Mouse (Mus musculus) limb, embryonic 12.5 days (tissue): ENCODE results near the gene Chchd3. TPM values are rescaled to one million over a fixed set of nuclear protein-coding genes. Genes with fewer than 3 reads are reported as not detected.

Experiments used
- ATAC-seq: fragments of 200-750 bp; cut with Nextera tagmentation; 2 replicates; pipeline ENCODE4 v1.8.0; 2017; ENCODE audit warnings: low read depth, moderate TSS enrichment; ENCODE audit not compliant: insufficient number of reproducible peaks, insufficient read depth, low FRiP score, low TSS enrichment
- H3K27ac ChIP-seq: fragments of 300-500 bp; sonication (generic); 2 replicates; pipeline ENCODE4 v1.5.1; 2016; ENCODE audit warnings: mild to moderate bottlenecking, moderate library complexity
- H3K27me3 ChIP-seq: fragments of 300-500 bp; sonication (generic); 2 replicates; pipeline ENCODE4 v1.6.1; 2016; ENCODE audit warnings: mild to moderate bottlenecking, moderate library complexity
- H3K36me3 ChIP-seq: fragments of 300-500 bp; sonication (generic); 2 replicates; pipeline ENCODE4 v1.6.1; 2016; ENCODE audit warnings: mild to moderate bottlenecking, moderate library complexity
- H3K4me1 ChIP-seq: fragments of 300-500 bp; sonication (generic); replicated peaks from 2 replicates; pipeline ENCODE4 v1.6.1; 2016
- H3K4me2 ChIP-seq: fragments of 300-500 bp; sonication (generic); 2 replicates; pipeline ENCODE4 v1.6.1; 2016; ENCODE audit warnings: mild to moderate bottlenecking, moderate library complexity
- H3K4me3 ChIP-seq: fragments of 300-500 bp; sonication (generic); replicated peaks from 2 replicates; pipeline ENCODE4 v1.5.1; 2016; ENCODE audit warnings: mild to moderate bottlenecking
- H3K9ac ChIP-seq: fragments of 300-500 bp; sonication (generic); replicated peaks from 2 replicates; pipeline ENCODE4 v1.6.1; 2016; ENCODE audit warnings: mild to moderate bottlenecking, moderate library complexity
- H3K9me3 ChIP-seq: fragments of 300-500 bp; sonication (generic); 2 replicates; pipeline ENCODE4 v1.6.1; 2016; ENCODE audit warnings: mild to moderate bottlenecking, moderate library complexity
- WGBS: fragments of 180-500 bp; shearing (Covaris S2); methylation state at CpG from one replicate; pipeline ENCODE4 v1.1.7; 2016; 5-methylcytosine and 5-hydroxymethylcytosine counted together
- polyA plus RNA-seq: library from polyadenylated mRNA; unstranded; fragments of >200 nt; fragmentation: Nextera tagmentation; extraction: Ambion mirVana; gene quantifications from 2 replicates; pipeline ENCODE4 v1.2.1, GENCODE M21; 2016

Chchd3 gene
- polyA plus RNA-seq, 1 experiment from 2014 or later, result 102 TPM

DNA sequence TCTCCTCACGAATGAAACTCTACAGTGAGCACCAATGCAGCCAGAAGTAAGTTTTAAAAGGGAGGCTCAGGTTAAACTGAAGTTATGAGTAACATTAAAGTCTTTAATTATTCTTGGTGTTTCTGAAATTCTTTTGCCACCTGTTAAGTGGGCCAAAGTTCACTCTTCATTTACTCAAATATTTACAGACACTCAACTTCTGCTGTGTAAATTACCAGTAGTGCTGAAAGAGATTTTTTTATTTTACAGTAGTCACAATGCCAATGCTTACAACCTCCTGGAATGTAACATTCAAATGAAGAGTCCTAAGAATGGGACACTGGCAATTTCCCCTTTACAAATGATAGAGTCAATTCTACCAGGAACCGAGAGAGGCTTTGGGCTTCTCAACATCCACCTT lies 187.3 kb downstream of the Chchd3 start:
- Histone ChIP-seq H3K4me3 (no peak overlapping the region), H3K36me3 (peaks cover 4% of the 10 kb centered on the region; the same call in 1 of the 2 replicates), H3K9ac (no peak overlapping the region), H3K4me2 (no peak overlapping the region), H3K27me3 (no peaks in the 10 kb centered on the region), H3K4me1 (no peaks in the 10 kb centered on the region), H3K9me3 (no peaks in the 10 kb centered on the region), H3K27ac (no peak overlapping the region)
- WGBS, result 88% methylated on average over 2 of the region's 2 CpGs
- ATAC-seq, result no peak

DNA sequence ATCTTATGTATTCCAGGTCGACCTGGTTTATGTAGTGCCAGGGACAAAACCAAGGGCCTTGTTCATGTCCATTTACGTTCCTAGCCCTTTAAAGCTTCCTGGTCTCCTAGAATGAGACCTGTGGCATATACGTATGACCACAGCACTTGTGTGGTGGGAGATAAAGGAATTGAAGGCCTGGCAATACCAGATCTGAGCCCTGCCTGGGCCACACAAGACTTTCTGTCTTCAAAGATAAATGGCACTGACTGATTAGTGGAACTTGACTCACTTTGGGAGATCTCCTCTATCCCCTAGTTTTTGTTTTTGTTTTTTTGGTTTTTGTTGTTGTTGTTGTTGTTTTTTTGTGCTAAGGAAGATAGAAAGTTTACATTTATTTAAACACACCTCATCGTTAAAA lies 209.1 kb downstream of the Chchd3 start:
- Histone ChIP-seq H3K4me1 (no peaks in the 10 kb centered on the region), H3K27ac (no peak overlapping the region), H3K27me3 (no peaks in the 10 kb centered on the region), H3K9ac (no peak overlapping the region), H3K9me3 (no peaks in the 10 kb centered on the region), H3K4me3 (no peak overlapping the region), H3K4me2 (no peak overlapping the region), H3K36me3 (no peaks in the 10 kb centered on the region)
- no peak for ATAC-seq
- WGBS, result 82% methylated on average over 4 of the region's 4 CpGs

DNA sequence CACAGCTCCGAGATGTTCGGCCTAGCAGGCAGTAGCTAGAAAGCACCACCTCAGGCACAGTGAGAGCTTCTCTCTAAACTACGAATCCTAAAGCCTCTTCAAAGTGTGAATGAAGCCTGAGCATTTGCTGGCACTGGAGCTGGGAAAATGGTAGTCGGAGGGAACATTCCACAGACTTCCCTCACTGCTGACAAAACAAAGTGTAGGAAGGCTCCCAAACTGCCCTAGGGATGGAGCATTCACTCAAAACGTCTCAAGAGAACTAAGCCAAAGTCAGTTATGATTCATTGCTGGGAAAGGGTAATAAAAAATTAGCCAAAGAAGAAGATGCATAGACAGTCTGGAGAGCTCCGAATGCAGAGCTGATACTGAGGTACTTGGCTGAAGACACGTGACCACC lies 211.1 kb downstream of the Chchd3 start:
- no peaks in the 10 kb centered on the region for H3K36me3 ChIP-seq
- no peak overlapping the region for H3K4me3 ChIP-seq
- 90% methylated on average over 7 of the region's 7 CpGs for WGBS
- ATAC-seq, result no peak
- no peak overlapping the region for H3K9ac ChIP-seq
- no peaks in the 10 kb centered on the region for H3K9me3 ChIP-seq
- no peaks in the 10 kb centered on the region; the same call in 1 of the 2 replicates for H3K4me1 ChIP-seq
- H3K27me3 ChIP-seq, result no peaks in the 10 kb centered on the region
- H3K4me2 ChIP-seq, result no peak overlapping the region
- no peak overlapping the region for H3K27ac ChIP-seq

DNA sequence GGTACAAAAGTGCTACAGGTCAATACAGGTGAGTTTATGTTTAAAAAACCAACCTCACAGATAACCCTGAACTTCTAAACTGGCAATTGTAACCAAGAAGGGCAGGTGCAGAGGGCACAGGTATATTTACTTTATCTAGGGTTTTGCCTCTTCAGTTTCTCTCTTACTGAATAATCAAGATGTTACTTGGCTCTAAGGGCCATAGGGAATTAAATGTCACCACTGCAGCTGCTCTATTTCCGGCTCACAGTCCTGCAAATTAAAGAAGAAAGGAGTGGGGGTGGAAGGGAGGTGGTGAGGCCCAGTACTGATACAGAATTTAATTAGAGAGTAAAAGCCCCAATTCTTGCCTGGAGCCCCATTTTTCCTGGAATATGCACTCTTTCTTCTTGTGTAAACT lies 214.6 kb downstream of the Chchd3 start:
- no peaks in the 10 kb centered on the region for H3K36me3 ChIP-seq
- H3K27ac ChIP-seq, result no peak overlapping the region
- no peaks in the 10 kb centered on the region for H3K9me3 ChIP-seq
- H3K4me2 ChIP-seq, result no peak overlapping the region
- ATAC-seq, result no peak
- no peaks in the 10 kb centered on the region for H3K27me3 ChIP-seq
- no peaks in the 10 kb centered on the region; the same call in 1 of the 2 replicates for H3K4me1 ChIP-seq
- no peak overlapping the region for H3K4me3 ChIP-seq
- no peak overlapping the region for H3K9ac ChIP-seq
- 24% methylated on average over 1 of the region's 1 CpGs for WGBS

DNA sequence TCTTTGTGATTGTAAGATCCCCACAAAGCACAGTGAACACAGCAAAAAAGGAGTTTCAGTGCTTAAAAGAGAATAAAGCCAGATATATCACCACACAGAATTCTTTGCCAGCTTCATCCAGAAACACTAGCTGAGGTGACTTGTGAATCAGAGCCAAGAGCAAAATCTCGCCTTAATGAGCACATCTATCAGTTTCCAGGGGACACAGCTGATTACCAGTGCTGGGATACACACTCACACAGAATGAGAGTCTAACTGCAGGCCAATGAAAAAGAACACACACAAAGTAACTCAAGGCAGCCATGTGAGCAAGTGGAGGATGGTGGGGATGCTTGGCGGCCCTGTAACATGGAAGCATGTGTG lies 222.1 kb downstream of the Chchd3 start:
- H3K27ac ChIP-seq, result no peak overlapping the region
- ATAC-seq, result no peak
- H3K27me3 ChIP-seq, result no peaks in the 10 kb centered on the region
- H3K4me1 ChIP-seq, result no peaks in the 10 kb centered on the region; the same call in 1 of the 2 replicates
- 88% methylated on average over 2 of the region's 2 CpGs for WGBS
- H3K9ac ChIP-seq, result no peak overlapping the region
- H3K36me3 ChIP-seq, result peaks cover 9% of the 10 kb centered on the region; the same call in 1 of the 2 replicates
- H3K4me2 ChIP-seq, result no peak overlapping the region
- peaks cover 9% of the 10 kb centered on the region; the same call in 1 of the 2 replicates for H3K9me3 ChIP-seq
- H3K4me3 ChIP-seq, result no peak overlapping the region

DNA sequence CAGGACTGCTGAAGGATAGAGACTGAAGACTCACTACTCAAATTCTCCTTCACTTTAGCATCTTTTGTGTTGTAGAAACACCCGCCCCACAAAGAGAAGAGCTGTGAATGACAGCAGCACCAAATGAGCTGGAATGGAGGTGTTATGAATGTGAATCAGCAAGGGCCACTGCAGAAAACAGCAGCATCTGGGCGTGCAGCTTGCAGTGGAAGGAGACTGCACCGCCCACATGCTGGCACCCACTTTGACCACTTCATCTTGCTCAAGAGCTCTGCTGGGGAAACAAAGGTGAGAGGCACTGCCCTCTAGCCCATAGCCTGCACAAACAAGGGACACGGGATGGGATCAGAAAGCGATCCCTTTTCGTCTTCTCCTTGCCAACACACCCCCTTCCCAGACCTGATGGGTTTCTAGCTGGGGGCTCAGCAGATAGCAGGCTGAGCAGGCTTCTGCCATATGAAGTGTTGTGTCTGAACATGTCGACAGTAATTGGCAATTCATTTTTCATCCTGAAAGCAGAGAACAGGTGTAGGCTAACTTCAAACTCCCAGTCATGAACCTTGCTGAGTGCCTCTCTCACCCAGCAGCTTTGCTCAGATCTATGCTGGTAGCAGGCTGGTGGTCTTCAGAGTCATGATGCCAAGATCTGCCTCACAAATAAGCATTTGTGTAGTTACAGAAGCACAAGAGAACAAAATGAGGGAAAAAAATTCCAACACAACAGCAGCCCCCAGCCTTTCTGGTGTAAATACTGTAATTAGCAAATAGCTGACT lies 222.7 kb downstream of the Chchd3 start:
- H3K4me2 ChIP-seq, result no peak overlapping the region
- no peak overlapping the region for H3K9ac ChIP-seq
- peaks cover 9% of the 10 kb centered on the region; the same call in 1 of the 2 replicates for H3K36me3 ChIP-seq
- H3K4me3 ChIP-seq, result no peak overlapping the region
- H3K9me3 ChIP-seq, result peaks cover 9% of the 10 kb centered on the region; the same call in 1 of the 2 replicates
- WGBS, result 73% methylated on average over 7 of the region's 7 CpGs
- no peaks in the 10 kb centered on the region for H3K27me3 ChIP-seq
- ATAC-seq, result no peak
- H3K4me1 ChIP-seq, result no peaks in the 10 kb centered on the region; the same call in 1 of the 2 replicates
- no peak overlapping the region for H3K27ac ChIP-seq

DNA sequence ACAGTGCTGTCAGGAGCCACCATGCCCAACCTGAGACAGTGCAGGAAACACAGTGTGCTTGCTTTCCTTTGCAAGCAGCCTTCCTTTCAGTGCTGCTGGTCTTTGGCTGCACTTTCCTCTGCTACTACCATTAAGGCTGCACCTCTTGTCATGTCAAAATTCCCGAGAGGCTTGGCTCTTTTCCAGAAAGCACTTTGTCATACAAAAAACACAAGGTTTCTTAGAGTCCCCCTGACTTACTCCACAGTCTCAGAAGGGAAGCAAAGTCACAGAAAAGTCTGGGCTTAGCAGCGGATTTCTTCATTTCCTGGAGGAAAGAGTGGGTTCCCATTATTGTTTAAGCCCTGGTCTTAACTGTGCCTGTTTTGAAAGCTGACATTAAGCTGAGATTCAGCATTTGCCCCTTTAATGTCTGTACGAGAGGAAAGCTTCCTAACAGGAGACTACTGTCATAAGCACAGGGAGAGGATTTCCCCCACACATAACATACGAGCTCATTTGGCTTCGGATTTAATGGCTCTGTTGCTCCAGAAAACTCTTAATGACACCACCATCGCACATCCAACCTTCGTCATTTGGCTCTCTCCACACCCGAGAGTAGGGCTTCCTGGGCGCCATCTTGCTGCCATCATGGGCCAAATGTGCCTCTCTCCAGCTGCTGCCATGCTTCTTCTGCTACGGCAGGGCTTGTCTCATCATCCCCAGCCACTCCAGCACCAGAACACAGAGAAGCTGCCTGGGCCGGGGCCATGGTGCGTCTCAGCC lies 236.0 kb downstream of the Chchd3 start:
- Histone ChIP-seq H3K4me3 (no peak overlapping the region), H3K9me3 (no peaks in the 10 kb centered on the region), H3K9ac (no peak overlapping the region), H3K27ac (peak overlapping the region; percentile 51; the same call in 1 of the 2 replicates), H3K27me3 (no peaks in the 10 kb centered on the region), H3K4me2 (no peak overlapping the region), H3K4me1 (peaks cover 41% of the 10 kb centered on the region), H3K36me3 (no peaks in the 10 kb centered on the region)
- ATAC-seq, result no peak
- 72% methylated on average over 12 of the region's 12 CpGs for WGBS

DNA sequence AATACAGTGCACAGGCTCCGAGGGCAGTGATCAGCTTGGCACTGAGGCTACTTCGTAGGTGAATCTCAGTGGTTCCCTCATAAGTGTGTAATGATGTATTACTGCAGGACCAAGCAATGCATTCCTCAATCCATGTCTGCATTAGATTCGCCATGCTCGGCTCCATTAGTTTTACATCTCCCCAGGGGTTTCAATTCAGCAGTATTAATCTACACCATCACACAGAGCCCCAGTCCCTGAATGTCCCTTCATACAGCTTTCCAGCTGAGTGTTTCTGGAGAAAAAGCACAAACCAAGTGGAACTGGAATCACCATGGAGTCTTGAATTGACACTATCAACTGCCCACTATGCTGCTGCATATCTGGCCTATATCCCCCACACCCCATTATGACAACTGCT lies 241.1 kb downstream of the Chchd3 start:
- Histone ChIP-seq H3K36me3 (peaks cover 3% of the 10 kb centered on the region; the same call in 1 of the 2 replicates), H3K27ac (no peak overlapping the region), H3K9me3 (no peaks in the 10 kb centered on the region), H3K4me2 (no peak overlapping the region), H3K9ac (no peak overlapping the region), H3K4me1 (peaks cover 17% of the 10 kb centered on the region), H3K27me3 (no peaks in the 10 kb centered on the region), H3K4me3 (no peak overlapping the region)
- no peak for ATAC-seq
- WGBS, result 76% methylated on average over 4 of the region's 4 CpGs

DNA sequence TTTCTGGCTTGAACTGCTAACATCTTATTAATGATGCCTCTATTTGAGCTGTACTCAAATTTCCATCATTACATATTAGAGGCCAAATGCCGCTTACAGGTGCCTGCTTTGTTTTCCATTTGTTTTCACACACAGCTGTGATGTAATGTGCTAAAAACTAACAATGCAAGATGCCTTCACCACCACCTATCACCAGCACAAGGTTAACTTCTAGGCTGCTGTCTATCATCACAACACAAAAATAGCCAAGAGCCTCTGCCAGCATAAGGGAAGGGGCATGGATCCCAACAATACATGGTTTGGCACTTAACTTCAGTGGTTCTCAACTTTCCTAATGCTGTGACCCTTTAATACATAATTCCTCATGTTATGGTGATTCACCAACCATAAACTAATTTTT lies 251.3 kb downstream of the Chchd3 start:
- H3K9ac ChIP-seq, result no peak overlapping the region
- no peak for ATAC-seq

DNA sequence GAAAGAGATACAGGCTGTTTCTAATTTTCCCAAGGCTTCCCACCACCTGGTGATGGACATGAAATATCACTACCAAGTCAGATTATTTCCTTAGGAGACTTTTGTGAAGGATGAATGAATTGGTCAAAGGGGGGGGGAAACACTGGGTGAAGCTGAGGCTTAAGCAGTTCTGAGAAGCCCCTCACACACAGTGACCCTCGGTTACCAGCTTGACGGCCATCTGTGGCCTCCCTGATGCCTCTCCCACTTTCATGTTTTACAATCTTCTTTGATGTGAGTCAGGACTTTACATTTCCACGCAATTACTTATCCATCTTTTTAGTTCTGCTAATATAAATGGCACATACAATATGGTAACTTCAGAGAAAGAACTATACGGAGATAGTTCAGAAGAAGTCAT lies 252.3 kb downstream of the Chchd3 start:
- Histone ChIP-seq H3K4me3 (no peak overlapping the region), H3K27me3 (no peaks in the 10 kb centered on the region), H3K36me3 (no peaks in the 10 kb centered on the region; the same call in 1 of the 2 replicates), H3K27ac (no peak overlapping the region), H3K4me1 (peaks cover 7% of the 10 kb centered on the region; the same call in 1 of the 2 replicates), H3K9me3 (no peaks in the 10 kb centered on the region), H3K9ac (no peak overlapping the region), H3K4me2 (no peak overlapping the region)
- no peak for ATAC-seq
- WGBS, result 24% methylated on average over 4 of the region's 4 CpGs

More for the DNA sequence above, 251.3 kb downstream of the Chchd3 start:
- H3K4me2 ChIP-seq, result no peak overlapping the region
- peaks cover 7% of the 10 kb centered on the region; the same call in 1 of the 2 replicates for H3K4me1 ChIP-seq
- no peaks in the 10 kb centered on the region; the same call in 1 of the 2 replicates for H3K36me3 ChIP-seq
- H3K27ac ChIP-seq, result no peak overlapping the region
- no peaks in the 10 kb centered on the region for H3K27me3 ChIP-seq
- H3K4me3 ChIP-seq, result no peak overlapping the region
- H3K9me3 ChIP-seq, result no peaks in the 10 kb centered on the region
- WGBS, result 82% methylated on average over 1 of the region's 1 CpGs

DNA sequence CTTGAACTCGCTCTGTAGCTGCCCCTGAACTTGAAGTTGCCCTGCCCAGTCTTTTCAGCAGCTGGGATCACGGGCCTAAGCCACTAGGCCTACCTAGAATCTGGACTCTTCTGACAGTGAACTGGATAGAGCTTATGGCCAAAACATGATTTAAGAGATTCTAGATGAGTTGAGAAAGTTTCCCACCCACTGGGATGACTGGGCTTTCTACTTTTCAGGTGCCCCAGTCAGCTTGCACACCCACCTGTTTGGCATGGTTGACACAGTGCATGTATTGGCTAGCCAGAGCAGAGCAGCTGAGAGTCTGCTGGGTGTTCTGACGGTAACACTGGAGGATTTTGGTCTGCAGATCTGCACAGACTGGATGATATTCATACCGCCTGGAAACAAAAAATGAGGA lies 256.4 kb downstream of the Chchd3 start:
- Histone ChIP-seq H3K4me1 (no peaks in the 10 kb centered on the region), H3K9ac (no peak overlapping the region), H3K4me3 (no peak overlapping the region), H3K27ac (no peak overlapping the region), H3K9me3 (no peaks in the 10 kb centered on the region), H3K4me2 (no peak overlapping the region), H3K36me3 (peaks cover 14% of the 10 kb centered on the region; the same call in 1 of the 2 replicates), H3K27me3 (no peaks in the 10 kb centered on the region)
- no peak for ATAC-seq
- 95% methylated on average over 4 of the region's 4 CpGs for WGBS
